Mouse (Mus musculus): ENCODE results near the gene Pnrc1.
"Not testable (repeated sequence)": the region's sequence is repeated elsewhere in the genome, so short reads cannot be mapped to it uniquely, and the experiment has no call there.

GRCm38 (mm10) chr4:33300891-33301665, 11.1 kb upstream of the Pnrc1 start:
- TF ChIP-seq CTCF (IDR thresholded peaks at IDR 0.05; ENCODE audit: extremely low read depth, insufficient read length, insufficient replicate concordance, low read depth, low read length); POLR2A (IDR thresholded peaks at IDR 0.05; ENCODE audit: low read depth, low read length): not testable (repeated sequence)
